Mouse (Mus musculus) left cerebral cortex, postnatal 4 days (tissue): ENCODE results near the gene Lpar2. TPM values are rescaled to one million over a fixed set of nuclear protein-coding genes. Genes with fewer than 3 reads are reported as not detected.

ENCODE experiments used
- DNase-seq: peaks from one replicate; pipeline ENCODE4 v3.0.0-alpha.2; 2022
- intact Hi-C: fragments of 180-260 bp; cut with DNase I; formaldehyde crosslinking; loops from one replicate; pipeline ENCODE4 v1.15.1; 2025
- total RNA-seq, 2 experiments: library from RNA; stranded (reverse); gene quantifications; 2 replicates each; pipeline ENCODE4 v1.2.3; 2021

Lpar2 gene
- total RNA-seq, 2 experiments from 2014 or later = 7.2 to 7.7 TPM

GRCm38 (mm10) chr8:69805086-69805485 is 17.1 kb upstream of the Lpar2 start:
- DNase-seq = no peak
- intact Hi-C loops = no loop called here

- no peak for DNase-seq
- intact Hi-C loops = no loop called here
Observed at GRCm38 (mm10) chr8:69805491-69805890, 16.7 kb upstream of the Lpar2 start.

DNA sequence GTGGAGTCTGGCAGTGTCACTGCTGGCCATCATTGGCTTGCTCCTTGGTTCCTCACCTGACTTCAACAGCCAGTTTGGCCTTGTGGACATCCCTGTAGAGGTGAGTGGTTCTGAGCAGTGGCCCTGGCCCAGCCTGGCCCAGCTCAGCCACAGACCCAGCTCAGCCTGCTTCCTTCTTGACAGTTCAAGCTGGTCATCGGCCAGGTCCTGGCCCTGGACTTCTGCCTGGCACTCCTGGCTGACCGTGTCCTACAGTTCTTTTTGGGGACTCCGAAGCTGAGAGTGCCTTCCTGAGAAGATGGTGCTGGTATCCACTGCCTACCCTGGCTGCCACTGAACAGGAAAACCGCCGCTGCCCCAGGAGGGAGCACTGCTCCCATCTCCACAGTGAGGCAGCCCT is 15.0 kb upstream of the Lpar2 start:
- DNase-seq = no peak
- intact Hi-C loops = no loop called here

DNA sequence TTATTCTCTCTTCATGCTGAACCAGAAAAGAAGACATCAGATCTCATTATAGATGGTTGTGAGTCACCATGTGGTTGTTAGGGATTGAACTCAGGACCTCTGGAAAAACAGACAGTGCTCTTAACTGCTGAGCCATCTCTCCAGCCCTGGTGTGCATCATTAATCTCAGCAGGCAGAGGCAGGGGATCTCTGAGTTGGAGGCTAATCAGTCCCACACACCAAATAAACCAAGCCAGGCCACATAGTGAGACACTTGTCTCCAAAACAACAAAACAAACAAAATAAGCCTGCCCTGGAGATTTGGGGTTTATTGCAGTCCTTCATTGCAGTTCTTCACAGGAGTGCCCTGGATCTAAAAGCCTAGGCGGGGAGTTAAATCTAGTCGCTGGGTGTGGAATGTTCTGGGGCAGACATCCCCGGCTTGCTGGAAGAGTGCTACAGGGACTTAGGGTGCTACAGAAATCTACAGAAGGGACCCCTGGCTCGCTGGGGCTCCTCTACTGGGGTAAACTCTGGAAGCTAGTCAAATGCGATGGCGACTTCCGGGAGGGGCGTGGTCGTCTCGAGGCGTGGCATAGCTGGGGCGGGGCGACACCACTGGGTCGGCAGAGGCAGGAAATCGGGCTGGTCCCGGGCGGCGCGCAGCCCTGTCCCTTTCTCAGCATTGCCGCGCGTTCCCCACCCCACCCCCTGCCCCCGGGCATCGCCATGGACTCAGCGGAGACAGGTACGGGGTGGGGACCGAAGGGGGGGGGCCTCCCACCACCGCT is 13.9 kb upstream of the Lpar2 start, which contains the start of gene Gmip:
Gene Gmip, plus strand, starts transcription at position 586 of the 770 bp plus-strand sequence.
- intact Hi-C loops = no loop called here
- peak; percentile 64 for DNase-seq

GRCm38 (mm10) chr8:69808864-69809403 is 13.3 kb upstream of the Lpar2 start:
- intact Hi-C loops = no loop called here
- no peak for DNase-seq

DNA sequence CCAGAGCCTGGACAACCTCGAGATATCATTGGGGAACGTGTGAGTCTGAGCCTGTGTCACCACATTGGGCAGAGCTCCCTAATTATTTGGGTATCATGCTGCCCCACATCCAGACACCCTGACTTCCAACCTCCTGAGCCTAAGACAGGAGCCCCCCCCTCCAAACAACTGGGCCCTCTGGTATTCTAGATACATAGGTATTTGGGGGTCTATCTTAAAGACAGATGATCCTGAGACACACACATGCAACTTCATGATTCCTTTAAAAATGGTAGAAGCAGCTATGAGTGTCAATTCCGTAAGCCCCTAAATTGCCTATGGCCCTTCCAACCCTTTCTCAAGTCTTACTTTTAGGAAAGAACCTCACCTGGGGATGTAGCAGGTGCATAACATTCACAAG is 12.4 kb upstream of the Lpar2 start:
- intact Hi-C loops = no loop called here
- no peak for DNase-seq

DNA sequence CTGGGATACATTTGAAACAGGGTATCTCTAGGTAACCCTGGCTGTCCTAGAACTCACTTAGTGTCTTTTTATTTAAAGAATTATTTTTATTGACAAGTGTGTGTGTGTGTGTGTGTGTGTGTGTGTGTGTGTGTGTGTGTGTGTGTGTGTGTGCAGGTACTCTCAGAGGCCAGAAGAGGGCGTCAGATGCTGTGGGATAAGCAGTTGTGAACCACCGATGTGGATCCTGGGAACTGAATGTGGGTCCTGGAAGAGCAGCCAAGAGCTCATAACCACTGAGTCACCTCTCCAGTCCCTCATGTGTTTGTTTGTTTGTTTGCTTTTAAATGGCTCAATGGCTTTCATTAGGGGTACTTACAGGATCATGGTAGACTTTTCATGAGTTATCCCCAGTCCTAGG is 7.3 kb upstream of the Lpar2 start:
- no peak for DNase-seq
- intact Hi-C loops = no loop called here

DNA sequence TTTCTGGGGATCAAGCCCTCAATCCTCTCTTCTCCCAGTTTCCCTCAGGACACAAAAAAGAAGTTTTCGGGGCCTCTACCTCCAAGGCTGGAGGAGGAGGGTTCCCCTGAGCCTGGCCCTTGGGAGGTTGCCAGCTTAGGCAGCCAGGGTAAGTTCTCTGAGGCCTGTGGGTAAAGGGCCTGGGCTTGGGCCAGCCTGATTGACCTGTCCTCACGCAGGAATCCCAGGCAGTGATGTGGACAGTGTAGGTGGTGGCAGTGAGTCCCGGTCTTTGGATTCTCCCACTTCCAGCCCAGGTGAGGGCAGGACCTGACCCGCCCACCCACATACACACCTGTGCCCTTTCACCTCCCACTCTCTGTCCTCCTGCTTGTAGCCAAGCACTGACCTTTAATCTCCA is 6.8 kb upstream of the Lpar2 start:
- intact Hi-C loops = no loop called here
- no peak for DNase-seq

DNA sequence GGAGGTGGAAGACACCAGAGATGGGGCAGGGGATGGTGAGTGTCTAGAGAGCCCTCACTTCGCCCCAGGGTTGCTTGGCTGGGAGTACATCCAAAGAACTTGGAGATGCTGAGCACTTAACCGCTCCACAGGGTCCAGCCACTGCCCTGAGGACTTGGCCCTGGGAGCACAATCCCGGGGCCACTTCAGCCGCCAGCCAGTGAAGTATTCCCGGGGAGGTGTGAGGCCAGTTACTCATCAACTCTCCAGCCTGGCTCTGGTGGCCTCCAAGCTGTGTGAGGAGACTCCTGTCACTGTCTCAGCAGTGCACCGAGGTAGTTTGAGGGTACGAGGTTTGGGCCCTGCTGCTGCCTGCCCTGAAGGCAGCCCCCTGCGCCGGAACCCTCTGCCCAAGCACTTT is 1.8 kb upstream of the Lpar2 start:
- intact Hi-C loops = no loop called here

GRCm38 (mm10) chr8:69821971-69822385 is 251 bp upstream of the Lpar2 start:
- peak; percentile 70 for DNase-seq

More for the DNA sequence above, 1.8 kb upstream of the Lpar2 start:
- no peak for DNase-seq

DNA sequence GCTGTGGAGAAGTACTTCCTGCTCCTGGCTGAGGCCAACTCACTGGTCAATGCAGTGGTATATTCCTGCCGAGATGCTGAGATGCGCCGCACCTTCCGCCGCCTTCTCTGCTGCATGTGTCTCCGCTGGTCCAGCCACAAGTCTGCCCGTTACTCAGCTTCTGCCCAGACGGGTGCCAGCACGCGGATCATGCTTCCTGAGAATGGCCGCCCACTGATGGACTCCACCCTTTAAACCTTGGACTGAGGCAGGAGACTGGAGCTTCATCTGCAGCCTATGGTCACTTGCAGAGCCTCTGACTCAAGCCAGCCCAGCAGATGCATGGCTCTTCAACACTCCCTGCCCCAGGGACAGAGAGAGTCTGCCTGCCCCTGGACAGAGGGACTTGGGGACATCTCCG is 4.1 kb downstream of the Lpar2 start:
- no peak for DNase-seq
- intact Hi-C loops = no loop called here

More at GRCm38 (mm10) chr8:69821971-69822385, 251 bp upstream of the Lpar2 start:
- intact Hi-C loops = no loop called here

DNA sequence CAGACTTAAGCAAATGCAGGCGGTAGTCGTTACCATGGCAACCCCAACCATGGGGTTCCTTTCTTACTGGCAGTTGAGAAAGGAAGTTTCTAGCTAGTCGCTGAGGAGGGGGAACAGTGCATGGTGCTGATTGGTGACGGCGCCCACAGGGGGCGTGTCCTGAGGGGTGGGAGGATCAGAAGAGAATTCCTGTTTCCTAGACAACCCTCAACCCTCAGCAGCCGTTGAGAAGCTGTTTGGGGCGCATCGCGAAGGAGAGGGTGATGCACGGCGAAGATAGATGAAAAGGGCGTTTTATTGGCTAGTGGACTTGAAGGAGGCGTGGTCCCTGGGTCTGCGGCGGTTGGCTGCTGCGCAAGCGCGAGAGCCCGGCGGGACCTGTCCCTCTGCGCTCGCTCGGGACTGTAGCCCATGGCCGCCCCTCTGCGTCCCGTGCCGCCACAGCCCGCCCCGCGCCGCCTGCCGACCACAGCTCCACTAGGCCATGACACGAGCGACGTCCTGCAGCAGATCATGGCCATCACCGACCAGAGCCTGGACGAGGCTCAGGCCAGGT is 10.1 kb downstream of the Lpar2 start, which contains the start of gene Pbx4:
Gene Pbx4, plus strand, starts transcription at position 194 of the 556 bp plus-strand sequence.
- intact Hi-C loops = no loop called here
- DNase-seq = peak; percentile 97

DNA sequence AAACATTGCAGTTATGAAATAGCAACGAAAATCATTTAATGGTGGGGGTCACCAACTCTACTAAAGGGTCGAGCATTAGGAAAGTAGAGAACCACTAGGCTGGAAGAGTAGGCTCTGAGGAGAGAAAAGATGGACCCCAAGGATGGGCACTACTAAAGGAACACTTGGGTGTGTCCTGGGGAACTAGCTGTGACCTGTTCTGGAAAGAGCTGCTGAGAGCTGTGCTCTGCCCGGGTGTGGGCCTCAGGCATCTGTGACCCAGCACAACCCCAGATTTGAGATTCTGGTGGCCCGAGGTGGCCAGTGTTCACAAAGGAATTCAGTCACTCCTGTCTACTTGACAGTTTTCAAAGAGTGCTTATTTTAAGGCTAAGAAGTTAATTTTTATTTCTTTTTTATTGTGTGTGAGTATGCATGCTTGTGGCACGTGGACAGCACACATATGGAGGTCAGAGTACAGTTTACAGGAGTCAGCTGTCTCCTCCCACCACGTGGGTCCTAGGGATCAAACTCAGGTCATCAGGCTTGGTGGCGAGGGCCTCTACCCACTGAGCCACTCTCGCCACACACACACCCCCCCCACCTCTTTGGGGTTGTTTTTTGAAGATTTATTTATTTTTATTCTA is 14.9 kb downstream of the Lpar2 start:
- DNase-seq = no peak
- intact Hi-C loops = no loop called here

DNA sequence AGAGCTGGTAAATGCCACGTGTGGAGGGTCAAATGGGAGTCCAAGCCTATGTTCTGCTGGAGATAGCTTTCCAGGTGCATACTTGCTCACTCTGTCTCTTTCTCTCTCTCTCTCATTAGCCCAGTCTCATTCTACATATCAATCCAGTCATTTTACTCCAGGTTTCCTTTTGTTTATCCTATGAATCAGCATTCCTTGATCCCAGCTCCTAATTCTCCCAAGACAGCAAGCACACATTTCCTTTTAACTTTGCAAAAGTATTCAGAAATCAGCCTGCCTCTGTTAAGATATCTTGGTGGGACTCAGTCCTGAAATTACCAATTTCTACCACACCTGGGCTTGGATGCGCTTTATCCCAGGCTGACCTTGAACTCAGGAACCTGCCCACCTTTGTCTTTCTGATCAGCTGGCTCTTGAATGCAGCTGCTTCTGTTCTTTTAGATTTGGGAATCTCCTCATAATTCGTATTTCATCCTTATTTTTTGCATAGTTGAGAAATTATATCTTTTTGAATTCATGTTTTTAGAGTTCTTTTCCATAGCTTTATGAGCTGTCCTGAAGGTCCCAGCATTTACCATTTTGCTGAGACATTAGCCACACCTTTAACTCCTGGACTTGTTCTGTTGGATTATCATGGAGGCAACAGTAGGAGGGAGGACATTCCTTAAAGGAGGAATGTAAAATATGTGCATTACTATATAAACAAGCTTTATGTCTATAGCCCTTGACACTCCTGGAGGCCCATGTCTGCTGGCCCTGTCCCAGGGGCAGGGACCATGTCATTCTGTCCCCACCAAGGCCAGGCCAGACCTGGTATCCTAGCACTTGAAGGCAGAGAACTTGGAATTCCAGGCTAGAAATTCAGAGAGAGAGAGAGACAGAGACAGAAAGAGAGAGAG is 25.2 kb downstream of the Lpar2 start:
- intact Hi-C loops = no loop called here
- DNase-seq = no peak

- DNase-seq = no peak
- intact Hi-C loops = no loop called here
Observed at GRCm38 (mm10) chr8:69848951-69849350, 26.7 kb downstream of the Lpar2 start.

DNA sequence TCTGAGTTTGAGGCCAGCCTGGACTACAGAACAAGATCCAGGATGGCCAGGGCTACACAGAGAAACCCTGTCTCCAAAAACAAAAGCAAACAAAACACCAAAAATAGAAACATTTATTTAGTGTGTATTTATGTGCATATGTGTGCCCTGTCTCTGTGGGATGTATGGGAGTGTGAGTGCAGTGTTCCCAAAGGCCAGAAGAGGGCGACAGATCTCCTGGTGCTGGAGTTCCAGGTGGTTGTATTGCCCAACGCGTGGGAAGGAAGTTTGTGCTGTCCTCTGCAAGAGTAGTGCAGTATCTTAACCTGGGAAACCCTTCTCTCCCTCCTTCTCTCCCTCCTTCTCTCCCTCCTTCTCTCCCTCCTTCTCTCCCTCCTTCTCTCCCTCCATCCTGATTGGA is 27.7 kb downstream of the Lpar2 start:
- intact Hi-C loops = no loop called here
- DNase-seq = no peak

GRCm38 (mm10) chr8:69850926-69851506 is 28.8 kb downstream of the Lpar2 start:
- DNase-seq = no peak

GRCm38 (mm10) chr8:69853869-69854268 is 31.6 kb downstream of the Lpar2 start:
- intact Hi-C loops = no loop called here
- no peak for DNase-seq

More at GRCm38 (mm10) chr8:69850926-69851506, 28.8 kb downstream of the Lpar2 start:
- intact Hi-C loops = no loop called here

GRCm38 (mm10) chr8:69860807-69861206 is 38.6 kb downstream of the Lpar2 start:
- intact Hi-C loops = no loop called here
- DNase-seq = no peak

DNA sequence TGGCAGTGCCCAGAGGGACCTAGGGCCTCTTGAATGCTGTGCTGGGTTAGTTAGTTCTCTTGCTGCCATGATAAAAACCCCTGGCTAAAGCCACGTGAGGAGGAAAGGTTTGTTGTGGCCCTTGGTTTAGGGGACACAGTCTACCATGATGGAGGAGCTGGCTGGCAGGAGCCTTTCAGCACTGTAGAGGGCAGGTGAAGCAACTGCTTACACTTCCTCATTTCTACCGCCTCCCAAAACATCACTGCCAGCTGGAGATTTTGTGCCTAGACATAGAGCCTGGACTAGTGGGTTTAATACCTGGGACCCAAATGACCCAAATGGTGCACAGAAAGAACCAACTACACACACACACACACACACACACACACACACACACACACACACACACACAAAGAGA is 39.0 kb downstream of the Lpar2 start:
- no peak for DNase-seq
- intact Hi-C loops = no loop called here
